Mouse (Mus musculus) erythroblast, adult 5-6 weeks (primary cell): ENCODE measurements around the gene Zfp653. TPM values are rescaled to one million over a fixed set of nuclear protein-coding genes. Genes with fewer than 3 reads are reported as not detected.

ENCODE experiments used
- ATAC-seq: replicated peaks from 2 replicates; pipeline ENCODE4 v1.8.0; 2016; ENCODE audit warnings: moderate number of reproducible peaks, mild to moderate bottlenecking, moderate TSS enrichment, inconsistent platforms; ENCODE audit not compliant: poor library complexity, low FRiP score, severe bottlenecking
- total RNA-seq, 2 experiments: library from RNA; stranded (forward) in 1 of 2; stranded (reverse) in 1 of 2; fragments of 150-400 nt in 1 of 2; fragments of 200-764, 138-1000 nt in 1 of 2; gene quantifications; 2 replicates each; pipeline versions ENCODE4 v1.2.3 to v1.2.4; 2015 to 2017; ENCODE audit warnings: low replicate concordance in 2 of 2

The Zfp653 gene
- total RNA-seq (2015; ENCODE audit: low replicate concordance) (1.0 and 4.0 TPM in 2 replicates), total RNA-seq (2017; ENCODE audit: low replicate concordance) (1.6 and 2.8 TPM in 2 replicates)

GRCm38 (mm10) chr9:22070791-22071573, at the start of gene Zfp653, which contains the start of gene Gm49318:
Gene Zfp653, minus strand, starts transcription at chr9:22071376.
Gene Gm49318, minus strand, starts transcription at chr9:22071259.
- peak; percentile 87 for ATAC-seq

GRCm38 (mm10) chr9:22119543-22119942, 48.4 kb upstream of the Zfp653 start:
- ATAC-seq: no peak

- peak; percentile 55 for ATAC-seq
Observed at GRCm38 (mm10) chr9:22117754-22118456, 46.7 kb upstream of the Zfp653 start.

- peak; percentile 91 for ATAC-seq
Observed at GRCm38 (mm10) chr9:22116740-22117426, 45.7 kb upstream of the Zfp653 start, which contains the start of gene Elof1. Gene Elof1, minus strand, starts transcription at chr9:22117172.

- 0 out of 2 replicates have a peak, but pooled peaks have one; percentile 29 for ATAC-seq
Observed at GRCm38 (mm10) chr9:22116086-22116485, 44.9 kb upstream of the Zfp653 start.

- ATAC-seq: no peak
Observed at GRCm38 (mm10) chr9:22115635-22116034, 44.5 kb upstream of the Zfp653 start.

GRCm38 (mm10) chr9:22108194-22108593, 37.0 kb upstream of the Zfp653 start:
- no peak for ATAC-seq

- ATAC-seq: no peak
Observed at GRCm38 (mm10) chr9:22099922-22100321, 28.7 kb upstream of the Zfp653 start.

GRCm38 (mm10) chr9:22098993-22099696, 28.0 kb upstream of the Zfp653 start, which contains the start of gene Cnn1:
Gene Cnn1, plus strand, starts transcription at chr9:22099216.
- no peak for ATAC-seq

- peak; percentile 96 for ATAC-seq
Observed at GRCm38 (mm10) chr9:22095854-22096307, 24.7 kb upstream of the Zfp653 start.

GRCm38 (mm10) chr9:22092746-22093145, 21.6 kb upstream of the Zfp653 start:
- ATAC-seq: no peak

- no peak for ATAC-seq
Observed at GRCm38 (mm10) chr9:22089986-22090385, 18.8 kb upstream of the Zfp653 start.

- ATAC-seq: no peak
Observed at GRCm38 (mm10) chr9:22089281-22089680, 18.1 kb upstream of the Zfp653 start.

GRCm38 (mm10) chr9:22087034-22087618, 15.9 kb upstream of the Zfp653 start:
- no peak for ATAC-seq

- ATAC-seq: no peak
Observed at GRCm38 (mm10) chr9:22086012-22086411, 14.8 kb upstream of the Zfp653 start.

- ATAC-seq: peak; percentile 100
Observed at GRCm38 (mm10) chr9:22085022-22085834, 14.1 kb upstream of the Zfp653 start, which contains the start of gene Ecsit. Gene Ecsit, minus strand, starts transcription at chr9:22085438.

- no peak for ATAC-seq
Observed at GRCm38 (mm10) chr9:22084667-22085021, 13.5 kb upstream of the Zfp653 start.

- no peak for ATAC-seq
Observed at GRCm38 (mm10) chr9:22076223-22076622, 5.0 kb upstream of the Zfp653 start.
